Mouse (Mus musculus) embryonic facial prominence, embryonic 10.5 days (tissue): ENCODE data around the gene Slain2. TPM values are rescaled to one million over a fixed set of nuclear protein-coding genes. Genes with fewer than 3 reads are reported as not detected.

Experiments
- DNase-seq: peaks from one replicate; pipeline ENCODE4 v3.0.0-alpha.2; 2017; ENCODE audit warnings: low spot score
- H3K27ac ChIP-seq: fragments of 300-500 bp; sonication (generic); replicated peaks from 2 replicates; pipeline ENCODE4 v1.5.1; 2016; ENCODE audit warnings: mild to moderate bottlenecking
- H3K27me3 ChIP-seq: fragments of 300-500 bp; sonication (generic); replicated peaks from 2 replicates; pipeline ENCODE4 v1.6.1; 2016; ENCODE audit warnings: low read depth, mild to moderate bottlenecking; ENCODE audit not compliant: poor library complexity, severe bottlenecking
- H3K36me3 ChIP-seq: fragments of 300-500 bp; sonication (generic); replicated peaks from 2 replicates; pipeline ENCODE4 v1.6.1; 2016; ENCODE audit warnings: mild to moderate bottlenecking, moderate library complexity
- H3K4me1 ChIP-seq: fragments of 300-500 bp; sonication (generic); 2 replicates; pipeline ENCODE4 v1.6.1; 2016
- H3K4me3 ChIP-seq: fragments of 300-500 bp; sonication (generic); 2 replicates; pipeline ENCODE4 v1.5.1; 2016; ENCODE audit warnings: mild to moderate bottlenecking, moderate library complexity
- H3K9me3 ChIP-seq: fragments of 300-500 bp; sonication (generic); 2 replicates; pipeline ENCODE4 v1.6.1; 2016; ENCODE audit warnings: mild to moderate bottlenecking
- WGBS: fragments of 180-500 bp; shearing (Covaris S2); methylation state at CpG from one replicate; pipeline ENCODE4 v1.1.7; 2016; 5-methylcytosine and 5-hydroxymethylcytosine counted together
- polyA plus RNA-seq: library from polyadenylated mRNA; unstranded; fragments of >200 nt; fragmentation: Nextera tagmentation; extraction: Ambion mirVana; gene quantifications from 2 replicates; pipeline ENCODE4 v1.2.1, GENCODE M21; 2016

Gene Slain2
- 15.3 and 16.3 TPM in 2 replicates for polyA plus RNA-seq

DNA sequence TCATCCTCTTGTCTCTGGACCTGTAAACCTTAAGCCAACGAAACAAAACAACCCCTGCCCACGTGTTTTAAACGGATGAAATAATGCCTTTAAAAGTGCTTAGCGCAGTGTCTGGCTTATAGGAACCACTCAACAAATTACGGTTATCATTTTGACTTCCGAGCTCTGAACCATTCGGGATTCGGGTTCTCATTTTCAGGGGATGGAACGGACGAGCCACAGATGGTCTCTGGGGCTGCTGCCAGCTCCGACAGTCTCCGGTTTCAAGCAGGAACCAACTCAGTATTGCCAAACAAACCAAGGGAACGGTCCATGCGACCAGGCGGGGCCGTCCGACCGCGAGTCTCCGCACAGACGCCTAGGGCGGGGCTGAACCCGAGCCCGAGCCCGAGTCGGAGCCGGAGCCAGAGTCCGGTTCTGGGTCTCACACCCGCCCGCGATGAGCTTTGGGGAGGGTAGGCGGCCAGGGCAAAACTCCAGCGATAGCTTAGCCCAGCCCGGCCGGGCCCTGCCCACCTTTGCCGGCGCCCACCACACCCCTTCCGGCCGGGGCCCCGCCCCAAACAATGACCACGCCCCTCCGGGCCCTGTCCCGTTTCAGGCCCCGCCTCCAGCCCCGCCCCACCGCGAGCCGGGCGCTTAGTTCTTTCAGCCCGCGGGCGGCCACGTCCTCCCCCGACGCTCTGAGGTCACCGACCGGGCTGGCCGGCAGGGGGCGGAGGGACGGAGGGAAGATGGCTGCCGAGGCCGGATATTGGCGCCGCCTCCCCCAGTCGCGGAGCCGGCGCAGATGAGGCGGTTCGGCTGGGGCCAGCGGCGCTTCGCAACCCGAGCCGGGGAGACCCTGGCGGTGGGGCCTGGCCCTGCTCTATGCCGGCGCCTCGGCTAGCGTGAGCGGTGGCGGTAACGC is at the start of gene Slain2:
Gene Slain2 (plus strand): TSS at position 657 of the 910 bp plus-strand sequence.
- peak within 1 kb of the TSS; percentile 99 for H3K4me3 ChIP-seq
- peak; percentile 100 for DNase-seq
- H3K27ac ChIP-seq, result peak within 1 kb of the TSS; percentile 99
- peaks cover 28% of the 10 kb centered on the region for H3K4me1 ChIP-seq
- H3K9me3 ChIP-seq, result no peaks in the 10 kb centered on the region
- no peaks in the 10 kb centered on the region for H3K36me3 ChIP-seq
- peaks cover 6% of the 10 kb centered on the region; the same call in 1 of the 2 replicates for H3K27me3 ChIP-seq
- under 1% methylated on average over 83 of the region's 83 CpGs for WGBS

DNA sequence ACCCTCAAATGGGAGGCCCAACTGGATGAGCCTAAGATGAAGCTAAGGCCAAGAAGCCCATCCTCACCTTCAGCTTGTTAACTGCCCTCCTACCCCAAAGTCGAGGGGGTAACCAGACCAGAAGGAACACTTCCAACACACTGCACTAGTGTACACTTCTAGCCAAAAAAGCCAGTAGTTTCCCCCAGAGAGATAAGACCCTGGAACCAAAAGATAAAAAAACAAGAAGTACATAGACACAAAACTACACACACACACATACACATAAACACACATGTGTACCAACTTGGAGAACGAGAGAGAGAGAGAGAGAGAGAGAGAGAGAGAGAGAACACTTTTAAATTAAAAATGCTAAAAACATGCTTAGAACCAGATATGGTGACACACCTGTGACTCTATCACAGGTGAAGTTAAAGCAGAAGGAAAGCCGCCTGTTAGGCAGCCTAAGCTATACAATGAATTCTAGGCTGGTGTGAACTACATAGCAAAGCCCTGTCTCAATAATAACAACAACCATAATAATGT is 49.4 kb upstream of the Slain2 start:
- no peak for DNase-seq
- Histone ChIP-seq H3K27ac (no peak overlapping the region), H3K4me1 (peaks cover 8% of the 10 kb centered on the region), H3K9me3 (0 out of 2 replicates have a peak, but pooled peaks cover 2% of the 10 kb centered on the region), H3K27me3 (peaks cover 48% of the 10 kb centered on the region), H3K4me3 (no peak overlapping the region), H3K36me3 (no peaks in the 10 kb centered on the region)
- WGBS, result 85% methylated on average over 3 of the region's 3 CpGs

GRCm38 (mm10) chr5:72866260-72866905 is 47.7 kb upstream of the Slain2 start:
- no peak overlapping the region for H3K27ac ChIP-seq
- WGBS, result 55% methylated on average over 6 of the region's 6 CpGs
- H3K9me3 ChIP-seq, result no peaks in the 10 kb centered on the region
- H3K27me3 ChIP-seq, result peaks cover 53% of the 10 kb centered on the region
- no peaks in the 10 kb centered on the region for H3K36me3 ChIP-seq
- DNase-seq, result no peak
- H3K4me1 ChIP-seq, result peaks cover 8% of the 10 kb centered on the region
- H3K4me3 ChIP-seq, result no peak overlapping the region

GRCm38 (mm10) chr5:72867036-72867672 is 47.0 kb upstream of the Slain2 start:
- H3K4me3 ChIP-seq, result no peak overlapping the region
- H3K4me1 ChIP-seq, result peaks cover 8% of the 10 kb centered on the region
- WGBS, result 26% methylated on average over 16 of the region's 16 CpGs
- H3K27ac ChIP-seq, result no peak overlapping the region
- peaks cover 53% of the 10 kb centered on the region for H3K27me3 ChIP-seq
- DNase-seq, result no peak
- no peaks in the 10 kb centered on the region for H3K9me3 ChIP-seq
- no peaks in the 10 kb centered on the region for H3K36me3 ChIP-seq

DNA sequence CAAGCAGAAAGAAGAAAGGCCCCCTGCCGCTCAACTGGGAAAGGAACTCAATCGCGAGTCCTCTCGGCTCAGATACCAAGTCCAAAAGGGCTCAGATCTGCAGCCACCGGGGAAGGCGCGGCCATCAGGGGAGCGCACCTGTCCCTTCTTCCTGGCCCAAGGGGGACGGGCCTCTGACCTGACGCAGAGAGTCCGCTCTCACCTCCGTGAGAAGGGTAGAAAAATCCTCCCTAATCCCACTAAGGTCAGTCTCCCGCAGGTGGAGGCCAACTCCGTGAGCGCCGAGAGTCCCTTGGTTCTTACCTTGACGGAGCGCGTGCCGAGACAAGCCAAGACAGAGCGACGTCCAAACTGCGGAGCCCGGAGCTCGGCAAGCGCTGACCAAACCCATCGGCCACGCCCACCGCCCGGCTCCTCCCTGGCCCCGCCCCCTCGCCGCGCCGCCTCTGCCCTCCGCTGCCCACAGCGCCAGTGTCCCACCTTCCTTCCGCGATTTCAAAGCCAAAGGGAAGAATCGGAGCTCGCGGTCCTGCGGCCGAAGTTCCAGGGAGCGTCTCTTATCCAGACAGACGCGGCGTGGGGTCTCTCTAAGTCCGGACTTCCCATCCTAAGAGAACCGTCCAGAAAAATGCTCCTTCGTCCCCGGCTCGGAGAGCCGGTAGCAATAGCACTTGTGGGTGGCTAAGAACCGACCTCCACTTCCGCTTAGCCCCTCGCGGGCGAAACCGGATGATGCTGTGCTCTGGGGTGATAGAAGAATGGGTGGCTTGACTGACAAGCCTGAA is 45.8 kb upstream of the Slain2 start, which contains the start of gene Tec:
Gene Tec (minus strand): TSS at position 393 of the 785 bp plus-strand sequence.
- Histone ChIP-seq H3K4me1 (peaks cover 8% of the 10 kb centered on the region), H3K9me3 (no peaks in the 10 kb centered on the region), H3K27me3 (peaks cover 53% of the 10 kb centered on the region), H3K4me3 (peak within 1 kb of the TSS; percentile 67), H3K36me3 (no peaks in the 10 kb centered on the region), H3K27ac (peak within 1 kb of the TSS; percentile 78)
- peak; percentile 94 for DNase-seq
- WGBS, result under 1% methylated on average over 60 of the region's 60 CpGs

DNA sequence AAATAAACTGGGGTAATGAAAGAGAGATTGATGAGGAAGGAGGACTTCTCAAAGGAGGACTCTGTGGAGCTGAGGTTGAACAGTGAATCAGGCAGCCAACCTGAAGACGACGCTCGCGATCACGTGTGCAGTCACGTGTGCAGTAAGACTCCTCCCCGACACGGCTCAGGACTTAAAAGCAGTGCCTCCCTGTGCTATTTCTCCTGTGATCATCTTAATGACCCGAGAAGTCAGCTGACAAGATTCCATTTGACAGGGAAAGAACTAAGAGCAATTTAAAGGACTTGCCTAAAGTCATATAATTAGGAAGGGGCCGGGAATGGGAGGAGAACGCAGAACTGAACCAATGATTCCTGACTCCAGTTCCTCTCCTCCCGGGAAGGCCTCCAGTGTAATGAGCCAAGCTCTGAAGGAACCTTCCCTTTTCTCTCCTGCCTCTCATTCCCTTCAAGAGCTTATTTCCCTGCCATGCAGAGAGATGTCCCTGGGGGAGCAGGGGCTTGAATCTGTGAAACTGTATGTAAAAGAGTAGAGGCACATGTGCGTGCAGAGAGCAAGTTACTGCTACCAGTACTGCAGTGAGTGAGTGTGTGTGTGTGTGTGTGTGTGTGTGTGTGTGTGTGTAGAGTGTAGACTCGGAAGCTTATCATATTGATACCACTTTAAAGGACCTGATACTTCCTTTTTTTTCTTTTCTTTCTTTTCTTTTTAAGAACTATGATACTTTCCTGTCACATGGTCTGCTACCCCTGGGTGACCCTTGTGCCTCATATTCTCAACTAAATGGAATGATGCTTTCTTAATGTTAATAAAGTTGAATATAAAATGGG is 44.1 kb upstream of the Slain2 start:
- 75% methylated on average over 14 of the region's 14 CpGs for WGBS
- H3K27ac ChIP-seq, result no peak overlapping the region
- no peak for DNase-seq

DNA sequence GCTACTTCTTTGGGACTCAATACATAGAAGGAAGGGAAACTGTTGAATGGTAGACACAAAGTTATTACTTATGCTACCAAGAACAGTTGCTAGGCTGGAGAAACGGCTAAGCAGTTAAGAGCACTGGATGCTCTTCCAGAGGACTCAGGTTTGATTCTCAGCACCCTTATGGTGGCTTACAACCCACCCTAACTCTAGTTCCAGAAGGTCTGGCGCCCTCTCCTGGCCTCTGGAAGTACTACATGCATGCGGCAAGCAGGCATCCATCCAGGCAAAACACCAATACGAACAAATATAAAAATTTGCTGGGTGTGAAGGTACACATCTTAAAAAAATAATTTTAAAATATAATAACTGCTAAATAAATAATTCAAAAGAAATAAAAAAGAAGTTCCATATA is 43.0 kb upstream of the Slain2 start:
- Histone ChIP-seq H3K36me3 (no peaks in the 10 kb centered on the region), H3K4me1 (peaks cover 11% of the 10 kb centered on the region), H3K4me3 (no peak overlapping the region), H3K27ac (no peak overlapping the region), H3K9me3 (no peaks in the 10 kb centered on the region), H3K27me3 (peaks cover 39% of the 10 kb centered on the region)
- DNase-seq, result no peak
- WGBS, result 83% methylated on average over 4 of the region's 4 CpGs

More for the DNA sequence above, 44.1 kb upstream of the Slain2 start:
- H3K9me3 ChIP-seq, result no peaks in the 10 kb centered on the region
- peaks cover 40% of the 10 kb centered on the region for H3K27me3 ChIP-seq
- no peak overlapping the region for H3K4me3 ChIP-seq
- H3K36me3 ChIP-seq, result no peaks in the 10 kb centered on the region
- peaks cover 8% of the 10 kb centered on the region for H3K4me1 ChIP-seq

- H3K4me1 ChIP-seq, result peaks cover 6% of the 10 kb centered on the region
- no peaks in the 10 kb centered on the region for H3K9me3 ChIP-seq
- H3K36me3 ChIP-seq, result no peaks in the 10 kb centered on the region
- H3K27me3 ChIP-seq, result peaks cover 47% of the 10 kb centered on the region
- H3K27ac ChIP-seq, result no peak overlapping the region
- H3K4me3 ChIP-seq, result no peak overlapping the region
- 26% methylated on average over 5 of the region's 5 CpGs for WGBS
- DNase-seq, result no peak
These were observed 34.4 kb upstream of the Slain2 start for GRCm38 (mm10) chr5:72879736-72880135.

GRCm38 (mm10) chr5:72881748-72882411 is 32.2 kb upstream of the Slain2 start:
- peaks cover 29% of the 10 kb centered on the region for H3K27me3 ChIP-seq
- H3K4me1 ChIP-seq, result no peaks in the 10 kb centered on the region
- DNase-seq, result no peak
- H3K9me3 ChIP-seq, result no peaks in the 10 kb centered on the region
- no peaks in the 10 kb centered on the region for H3K36me3 ChIP-seq
- WGBS, result 86% methylated on average over 12 of the region's 12 CpGs
- H3K4me3 ChIP-seq, result no peak overlapping the region
- no peak overlapping the region for H3K27ac ChIP-seq

- Histone ChIP-seq H3K4me3 (no peak overlapping the region), H3K4me1 (no peaks in the 10 kb centered on the region), H3K9me3 (no peaks in the 10 kb centered on the region), H3K27me3 (peaks cover 25% of the 10 kb centered on the region), H3K36me3 (no peaks in the 10 kb centered on the region), H3K27ac (no peak overlapping the region)
- no peak for DNase-seq
- WGBS, result 82% methylated on average over 2 of the region's 2 CpGs
These were observed 31.7 kb upstream of the Slain2 start for GRCm38 (mm10) chr5:72882412-72882765.

DNA sequence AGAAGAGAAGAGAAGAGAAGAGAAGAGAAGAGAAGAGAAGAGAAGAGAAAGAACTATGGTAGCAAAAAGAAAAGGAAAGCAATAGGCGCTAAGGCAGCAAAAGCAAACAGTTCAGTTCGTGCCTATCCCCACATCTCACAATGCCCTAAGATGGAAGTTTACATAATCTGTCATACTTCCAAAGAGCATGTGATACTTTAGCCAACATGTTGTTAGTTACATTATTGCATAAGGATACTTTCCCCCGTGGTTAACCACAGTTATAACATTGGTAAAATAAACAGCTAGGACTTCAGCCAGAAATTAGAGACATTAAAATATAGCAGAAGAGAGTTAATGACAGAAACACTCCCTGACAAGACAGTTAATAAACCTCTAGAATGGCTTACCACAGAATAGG is 30.4 kb upstream of the Slain2 start:
- 82% methylated on average over 3 of the region's 3 CpGs for WGBS

More for the DNA sequence above, 30.4 kb upstream of the Slain2 start:
- H3K27ac ChIP-seq, result no peak overlapping the region
- DNase-seq, result no peak
- H3K9me3 ChIP-seq, result no peaks in the 10 kb centered on the region
- H3K36me3 ChIP-seq, result no peaks in the 10 kb centered on the region
- H3K27me3 ChIP-seq, result peaks cover 12% of the 10 kb centered on the region; the same call in 1 of the 2 replicates
- H3K4me1 ChIP-seq, result 0 out of 2 replicates have a peak, but pooled peaks cover 2% of the 10 kb centered on the region
- H3K4me3 ChIP-seq, result no peak overlapping the region
